Mouse (Mus musculus) heart, postnatal 0 days (tissue): ENCODE data around the gene Adam23.

Experiments used
- CTCF ChIP-seq: IDR thresholded peaks from 2 replicates; pipeline ENCODE4 v1.5.1; 2016; ENCODE audit warnings: antibody characterized with exemption, control low read depth, low read depth
- EP300 ChIP-seq: IDR thresholded peaks from 2 replicates; pipeline ENCODE4 v1.6.1; 2016; ENCODE audit warnings: antibody characterized with exemption, low read depth

- TF ChIP-seq EP300 (no peak), CTCF (no peak)
These were observed 194.2 kb downstream of the Adam23 start for GRCm38 (mm10) chr1:63639921-63640320.
